Mouse (Mus musculus): ENCODE measurements around the gene Odf4.

GRCm38 (mm10) chr11:68974059-68974450 lies 47.2 kb upstream of the Odf4 start:
- TF ChIP-seq CTCF (conservative IDR thresholded peaks at IDR 0.05; ENCODE audit: low read length) (no peak), POU5F1 (IDR thresholded peaks at IDR 0.05; ENCODE audit: borderline replicate concordance, low read length) (no peak)
